ENCODE assay signal across 10 mouse cellular contexts in the genomic region with DNA sequence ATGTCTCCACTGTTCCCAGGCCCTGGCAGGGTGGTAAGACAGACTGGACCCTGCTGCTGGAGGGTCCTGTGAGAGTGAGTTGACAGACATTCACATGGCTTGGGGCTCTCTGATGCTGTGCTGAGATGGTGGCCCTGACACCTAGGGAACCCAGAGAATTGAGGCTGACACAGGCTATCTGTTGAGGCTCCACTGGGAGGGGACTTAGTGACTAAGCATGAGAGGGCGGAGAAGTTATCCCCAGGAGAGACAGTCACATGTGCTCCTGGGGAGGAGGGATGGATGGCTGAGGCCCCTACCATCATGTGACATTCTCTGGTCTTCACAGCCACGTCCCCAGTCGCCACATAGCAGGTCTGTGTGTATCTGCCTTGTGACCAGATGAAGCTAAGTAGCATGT. TPM values are rescaled to one million over a fixed set of nuclear protein-coding genes. Genes with fewer than 3 reads are reported as not detected.
DNase-seq lines count a peak whose midpoint lies in the region; ATAC-seq and TF ChIP-seq lines count a peak whose summit lies in the region.
"Had no signal": no experiment of that assay in that cellular context is flagged by ENCODE, and none has a peak within 500 bp of the region (broad histone marks: within the 10 kb centered on the region; RNA-seq: fewer than 3 reads in every experiment).

No protein-coding gene starts in this region.

- H3K9me3 ChIP-seq in heart, embryonic 13.5 days = no peaks in the 10 kb centered on the region
- no peaks in the 10 kb centered on the region for H3K9me3 ChIP-seq in hindbrain, embryonic 13.5 days
- no peaks in the 10 kb centered on the region for H3K9me3 ChIP-seq in midbrain, embryonic 16.5 days (replicated peaks; ENCODE audit: control insufficient read depth, low read length, poor library complexity, severe bottlenecking)
- H3K9me3 ChIP-seq: liver, embryonic 13.5 days had no signal

- no peak overlapping the region for H3K9ac ChIP-seq in heart, embryonic 13.5 days
- no peak overlapping the region for H3K9ac ChIP-seq in heart, adult 2 months (ENCODE audit: low read depth, low read length)
- H3K9ac ChIP-seq in hindbrain, embryonic 13.5 days = no peak overlapping the region
- H3K9ac ChIP-seq in midbrain, embryonic 16.5 days (ENCODE audit: low read depth, low read length) = no peak overlapping the region
- H3K9ac ChIP-seq: liver, embryonic 13.5 days had no signal

- H3K36me3 ChIP-seq in heart, embryonic 13.5 days = peaks cover 4% of the 10 kb centered on the region; the same call in 1 of the 2 replicates
- no peaks in the 10 kb centered on the region for H3K36me3 ChIP-seq in heart, adult 2 months (ENCODE audit: control insufficient read depth, insufficient read depth, low read length)
- H3K36me3 ChIP-seq in hindbrain, embryonic 13.5 days = 0 out of 2 replicates have a peak, but pooled peaks cover 3% of the 10 kb centered on the region
- H3K36me3 ChIP-seq in midbrain, embryonic 16.5 days (ENCODE audit: control insufficient read depth, insufficient read depth, low read length) = no peaks in the 10 kb centered on the region
- H3K36me3 ChIP-seq: liver, embryonic 13.5 days had no signal

- WGBS in heart, embryonic 13.5 days = 57% methylated on average over 3 of the region's 3 CpGs
- WGBS in heart, adult 2 months = 68% methylated on average over 3 of the region's 3 CpGs
- WGBS in hindbrain, embryonic 13.5 days = 54% methylated on average over 3 of the region's 3 CpGs
- 54% methylated on average over 3 of the region's 3 CpGs for WGBS in midbrain, embryonic 16.5 days

- H3K79me2 ChIP-seq in heart, adult 2 months (replicated peaks; ENCODE audit: control insufficient read depth, insufficient read depth, low read length) = no peaks in the 10 kb centered on the region

- no peak for ATAC-seq in heart, embryonic 13.5 days (ENCODE audit: extremely low read depth, insufficient number of reproducible peaks, low FRiP score, low TSS enrichment)
- peak; percentile 12 for ATAC-seq in Patski
- peak; percentile 32; the same call in 1 of the 2 replicates for ATAC-seq in hindbrain, embryonic 13.5 days (ENCODE audit: low FRiP score)
- no peak for ATAC-seq in midbrain, embryonic 16.5 days
- ATAC-seq in megakaryocyte-erythroid progenitor cell, adult 5-6 weeks (replicated peaks; ENCODE audit: low FRiP score, low TSS enrichment, poor library complexity, severe bottlenecking) = no peak

- TF ChIP-seq CTCF in heart, adult 2 months (IDR thresholded peaks at IDR 0.05) = no peak
- TF ChIP-seq CTCF in Patski (IDR thresholded peaks at IDR 0.05) = no peak

- intact Hi-C loops in heart, adult 2 months (cut with DNase I) = no loop called here

- H3K4me2 ChIP-seq in heart, embryonic 13.5 days = no peak overlapping the region
- no peak overlapping the region for H3K4me2 ChIP-seq in hindbrain, embryonic 13.5 days
- H3K4me2 ChIP-seq in midbrain, embryonic 16.5 days (ENCODE audit: low read length) = no peak overlapping the region
- H3K4me2 ChIP-seq: liver, embryonic 13.5 days had no signal

- no peak overlapping the region for H3K4me3 ChIP-seq in heart, embryonic 13.5 days
- H3K4me3 ChIP-seq in heart, adult 2 months = no peak overlapping the region
- H3K4me3 ChIP-seq in hindbrain, embryonic 13.5 days = no peak overlapping the region
- no peak overlapping the region for H3K4me3 ChIP-seq in midbrain, embryonic 16.5 days (ENCODE audit: low read depth, low read length)
- H3K4me3 ChIP-seq: liver, embryonic 13.5 days had no signal

- H3K27ac ChIP-seq in heart, embryonic 13.5 days (replicated peaks) = peak overlapping the region; percentile 56
- no peak overlapping the region; the same call in 1 of the 2 replicates for H3K27ac ChIP-seq in heart, adult 2 months
- peak overlapping the region; percentile 79 for H3K27ac ChIP-seq in hindbrain, embryonic 13.5 days
- 0 out of 2 replicates have a peak overlapping the region, but pooled peaks have one; percentile 35 for H3K27ac ChIP-seq in midbrain, embryonic 16.5 days (ENCODE audit: low read length)
- H3K27ac ChIP-seq: liver, embryonic 13.5 days had no signal

- no peaks in the 10 kb centered on the region for H3K27me3 ChIP-seq in heart, embryonic 13.5 days (replicated peaks)
- no peaks in the 10 kb centered on the region for H3K27me3 ChIP-seq in heart, adult 2 months (ENCODE audit: control insufficient read depth, insufficient read depth, low read length)
- no peaks in the 10 kb centered on the region for H3K27me3 ChIP-seq in Patski
- H3K27me3 ChIP-seq in hindbrain, embryonic 13.5 days = no peaks in the 10 kb centered on the region
- no peaks in the 10 kb centered on the region for H3K27me3 ChIP-seq in midbrain, embryonic 16.5 days (ENCODE audit: control insufficient read depth, insufficient read depth, low read depth, low read length)
- H3K27me3 ChIP-seq: liver, embryonic 13.5 days had no signal

- TF ChIP-seq EP300 in heart, adult 2 months (IDR thresholded peaks at IDR 0.05; ENCODE audit: insufficient read depth, low read depth, low read length) = no peak

- peaks cover 80% of the 10 kb centered on the region for H3K4me1 ChIP-seq in heart, embryonic 13.5 days
- peaks cover 26% of the 10 kb centered on the region for H3K4me1 ChIP-seq in heart, adult 2 months (ENCODE audit: control insufficient read depth, insufficient read depth, low read length)
- H3K4me1 ChIP-seq in hindbrain, embryonic 13.5 days (replicated peaks) = peaks cover 44% of the 10 kb centered on the region
- peaks cover 12% of the 10 kb centered on the region for H3K4me1 ChIP-seq in midbrain, embryonic 16.5 days (ENCODE audit: control insufficient read depth, insufficient read depth, low read length)

- POLR2A ChIA-PET in Patski (lab: Charles Lee) = no interaction called here

- DNase-seq in heart, adult 2 months = no peak
- DNase-seq in Patski (ENCODE audit: low read depth, low spot score) = no peak
- DNase-seq in frontal cortex, postnatal 25 days (ENCODE audit: low spot score in 2 of 2) = no peak
- DNase-seq in adrenal gland, postnatal 25 days = no peak
- DNase-seq: kidney, postnatal 25 days; liver, embryonic 13.5 days had no signal

- CTCF ChIA-PET in Patski (lab: Charles Lee) = no interaction called here

- in situ Hi-C loops in Patski (cut with MboI; ENCODE audit: low pct_unique_long_range_greater_than_20kb) = no loop called here

- TF ChIP-seq POLR2A in heart, adult 2 months (IDR thresholded peaks at IDR 0.05; ENCODE audit: insufficient read depth, low read depth, low read length) = no peak

RNA-seq across cellular contexts. Expression of gene Sh3pxd2b, which starts 15.6 kb away (rescaled TPM):
- polyA plus RNA-seq in heart, embryonic 13.5 days (2015; fragmentation: Nextera tagmentation; extraction: Ambion mirVana) = 11.5 and 12.1 TPM in 2 replicates
- 1 to 10 TPM; 3.2 to 8.5 TPM for total RNA-seq in heart, adult 2 months (2021)
- 4.0 and 5.3 TPM in 2 replicates for polyA plus RNA-seq in heart, adult 2 months (2012; rRNA removed)
- 38.4 TPM for polyA plus RNA-seq in Patski (2021)
- polyA plus RNA-seq in hindbrain, embryonic 13.5 days (2015; fragmentation: Nextera tagmentation; extraction: Ambion mirVana) = 21.3 and 23.1 TPM in 2 replicates
- 21.6 and 23.4 TPM in 2 replicates for polyA plus RNA-seq in midbrain, embryonic 16.5 days (2015; fragmentation: Nextera tagmentation; extraction: Ambion mirVana)
- 4.6 and 5.1 TPM in 2 replicates for total RNA-seq in adrenal gland, postnatal 25 days (2021)
- total RNA-seq in megakaryocyte-erythroid progenitor cell, adult 5-6 weeks (2014; fragmentation: Nextera tagmentation) = 0.99 and 1.9 TPM in 2 replicates
- total RNA-seq in megakaryocyte-erythroid progenitor cell, adult 5-6 weeks (2017) = 0.52 and 0.57 TPM in 2 replicates

Comparison
In these comparisons a context has a peak if more than half of its experiments do, and no peak if none do; other contexts are left out.
1. ATAC-seq: peak in Patski (single experiment) and hindbrain, embryonic 13.5 days (single experiment); none in heart, embryonic 13.5 days (single experiment), midbrain, embryonic 16.5 days (single experiment) and megakaryocyte-erythroid progenitor cell, adult 5-6 weeks (single experiment).